Mouse (Mus musculus): ENCODE data around the gene Arih2.
"Not testable (repeated sequence)": the region's sequence is repeated elsewhere in the genome, so short reads cannot be mapped to it uniquely, and the experiment has no call there.

The Arih2 gene

DNA sequence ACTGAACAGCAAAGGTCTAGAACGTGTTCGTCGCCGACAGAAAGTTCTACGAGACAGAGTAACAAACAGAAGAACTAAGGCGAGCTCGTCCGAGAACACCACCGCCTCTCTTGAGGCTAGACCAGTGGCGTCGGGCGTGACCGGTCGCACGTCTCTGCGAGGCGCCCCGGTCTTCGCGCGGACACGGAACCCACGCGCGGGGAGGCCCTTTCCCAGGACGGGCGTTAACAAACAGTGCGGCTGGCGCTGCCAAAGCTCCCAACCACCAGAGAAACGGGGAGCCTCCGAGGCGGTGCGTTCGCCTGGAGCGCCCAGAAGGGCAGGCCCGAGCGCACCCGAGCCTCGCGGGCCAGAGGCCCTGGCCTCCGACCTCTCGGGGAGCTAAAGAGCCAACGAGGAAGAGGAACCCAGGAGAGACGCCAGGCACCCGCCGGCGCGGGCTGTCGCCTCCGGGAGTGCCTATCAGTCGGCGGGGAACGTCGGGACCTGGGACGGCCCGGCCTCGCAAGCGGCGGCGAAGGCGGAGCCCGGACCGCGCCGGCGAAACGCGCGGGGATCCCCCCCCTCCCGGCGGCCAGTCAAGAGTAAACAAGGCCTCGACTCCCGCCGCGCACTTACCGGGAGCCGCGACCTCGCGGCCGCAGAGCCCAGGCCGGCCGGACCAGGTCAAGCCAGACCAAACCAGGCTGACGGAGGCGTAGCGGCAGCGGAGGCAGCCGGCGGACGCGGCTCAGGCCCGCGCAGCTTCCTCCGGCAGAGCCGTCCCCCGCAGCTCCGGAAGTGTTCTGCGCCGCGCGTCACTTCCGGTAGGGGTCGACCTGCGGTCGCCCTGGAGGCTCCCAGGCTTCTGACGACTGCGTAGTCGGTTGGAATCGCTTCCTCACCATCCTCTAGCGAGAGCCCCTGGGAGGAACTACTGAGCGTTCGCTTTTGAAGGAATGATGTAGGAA is at the start of gene Arih2:
Gene Arih2, minus strand, starts transcription at position 776 of the 950 bp plus-strand sequence.
- peak; percentile 93 for DNase-seq (ENCODE audit: low read depth)

DNA sequence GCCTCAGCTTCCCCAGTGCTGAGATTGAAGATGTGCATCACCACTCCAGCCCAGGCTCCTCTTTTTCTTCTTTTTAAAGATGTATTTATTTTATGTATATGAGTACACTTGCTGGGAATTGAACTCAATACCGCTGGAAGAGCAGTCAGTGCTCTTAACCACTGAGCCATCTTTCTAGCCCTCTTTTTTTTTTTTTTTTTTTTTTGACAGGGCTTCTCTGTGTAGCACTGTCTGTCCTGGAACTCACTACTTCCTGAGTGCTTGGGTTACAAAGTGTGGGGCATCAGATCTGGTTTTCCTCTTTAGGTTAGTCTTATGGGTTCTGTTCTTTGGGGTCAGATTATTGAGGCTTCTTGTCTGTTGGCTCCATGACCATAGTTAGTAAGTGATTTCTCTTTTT is 45.3 kb upstream of the Arih2 start:
- DNase-seq (ENCODE audit: low read depth): no peak

DNA sequence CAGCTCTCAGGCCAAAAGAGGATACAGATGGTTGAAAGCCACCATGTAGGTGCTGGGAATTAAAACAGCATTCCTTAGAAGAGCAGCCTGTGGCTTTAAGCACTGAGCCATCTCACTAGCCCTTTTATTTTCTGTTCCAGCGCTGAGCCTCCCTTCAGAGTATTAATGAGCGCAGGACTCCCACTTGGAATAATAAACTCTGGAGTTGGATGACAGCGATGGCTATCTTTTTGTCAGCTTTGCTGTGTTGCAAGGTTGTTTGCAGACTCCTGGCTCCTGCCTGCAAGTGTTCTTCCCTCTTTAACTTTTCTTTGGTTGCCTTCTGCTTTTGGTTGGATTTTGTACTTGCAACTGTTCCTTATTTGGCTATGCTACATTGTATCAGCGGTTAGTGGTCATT is 44.8 kb upstream of the Arih2 start:
- no peak for DNase-seq (ENCODE audit: low read depth)

DNA sequence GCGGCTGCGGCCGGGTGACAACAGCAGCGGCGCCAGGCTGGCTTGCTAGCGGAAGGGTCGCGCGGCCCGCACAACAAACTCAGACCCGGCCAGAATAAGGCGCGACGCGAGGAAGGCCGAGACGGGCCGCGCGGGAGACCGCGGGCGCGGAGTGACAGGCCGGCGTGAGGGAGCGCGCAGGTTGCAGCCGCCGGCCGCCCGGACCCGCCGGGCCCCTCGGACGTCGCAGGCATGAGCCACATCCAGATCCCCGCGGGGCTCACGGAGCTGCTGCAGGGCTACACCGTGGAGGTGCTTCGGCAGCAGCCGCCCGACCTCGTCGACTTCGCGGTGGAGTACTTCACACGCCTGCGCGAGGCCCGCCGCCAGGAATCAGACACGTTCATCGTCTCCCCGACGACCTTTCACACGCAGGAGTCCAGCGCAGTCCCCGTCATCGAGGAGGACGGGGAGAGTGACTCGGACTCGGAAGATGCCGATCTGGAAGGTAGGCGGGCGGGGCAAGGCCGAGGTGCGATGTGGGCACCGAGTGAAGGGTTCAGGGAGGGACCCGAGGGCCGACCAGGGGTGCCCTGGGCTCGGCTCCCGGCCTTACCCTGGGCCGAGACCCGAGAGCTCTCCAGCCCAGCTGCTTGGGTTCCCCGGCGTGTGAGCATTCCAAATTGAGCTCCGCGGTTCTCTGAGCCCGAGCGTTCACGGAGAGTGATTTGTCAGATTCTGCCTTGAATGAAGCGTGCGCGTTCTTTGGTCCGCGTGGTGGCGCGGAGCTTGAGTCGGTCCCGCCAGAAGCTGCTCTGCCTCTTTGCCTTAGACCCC is 43.2 kb upstream of the Arih2 start:
- DNase-seq (ENCODE audit: low read depth): peak; percentile 82

DNA sequence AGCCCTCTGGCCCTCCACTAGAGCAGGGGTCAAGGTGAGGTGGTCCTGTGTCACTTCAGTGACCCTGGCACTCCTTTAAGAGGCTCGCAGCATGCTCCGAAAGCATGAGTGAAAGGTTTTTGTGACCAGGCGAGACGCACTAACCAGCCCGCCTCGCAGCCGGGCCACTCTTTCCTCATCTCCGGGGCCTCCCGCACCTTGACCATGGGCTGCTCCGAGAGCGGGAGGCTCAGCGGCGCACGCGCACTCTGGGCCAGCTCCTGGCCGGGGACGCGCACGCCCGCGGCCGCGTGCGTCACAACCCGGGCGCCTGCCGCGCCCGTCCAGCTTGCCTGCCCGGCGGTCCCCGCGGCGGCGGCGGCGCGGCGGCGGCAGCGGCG is 42.6 kb upstream of the Arih2 start:
- peak; percentile 95 for DNase-seq (ENCODE audit: low read depth)

DNA sequence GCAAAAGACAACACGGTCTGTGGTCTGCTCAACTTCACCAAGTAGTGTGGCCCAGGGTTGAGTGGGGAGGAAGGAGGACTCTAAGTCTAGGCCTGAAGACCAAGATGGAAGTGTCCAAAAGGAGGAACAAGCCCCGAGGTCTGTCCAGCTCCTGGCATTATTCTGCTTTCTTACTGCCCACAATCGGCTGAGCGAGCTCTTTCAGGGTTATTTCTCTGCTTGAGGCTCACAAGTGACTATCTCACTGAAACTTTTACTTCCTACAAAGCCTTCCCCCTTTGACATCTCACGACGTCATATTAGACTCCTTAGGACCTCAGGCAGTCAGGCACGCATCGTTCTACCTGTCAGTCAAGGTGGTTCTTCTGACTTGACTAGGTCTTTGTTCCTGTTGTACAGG is 42.2 kb upstream of the Arih2 start:
- no peak for DNase-seq (ENCODE audit: low read depth)

DNA sequence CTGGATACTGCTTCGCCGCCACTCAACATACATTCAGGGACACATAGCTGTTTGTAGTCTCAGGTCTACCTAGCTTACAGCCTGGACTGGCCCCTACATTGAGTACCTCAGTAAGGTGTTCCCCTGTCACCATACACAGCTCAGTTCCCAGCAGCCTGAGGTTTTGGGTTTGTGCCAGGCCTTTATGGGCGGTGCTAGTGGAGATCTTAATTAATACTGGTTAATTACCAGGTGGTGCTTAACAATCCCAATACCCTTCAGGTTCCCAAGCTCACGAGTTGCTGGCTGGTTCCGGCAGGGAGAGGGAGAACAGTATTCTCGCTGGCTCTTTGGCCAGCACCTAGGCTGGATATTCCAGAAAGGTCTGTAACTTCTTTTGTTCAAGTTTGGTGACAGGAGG is 41.7 kb upstream of the Arih2 start:
- no peak for DNase-seq (ENCODE audit: low read depth)

DNA sequence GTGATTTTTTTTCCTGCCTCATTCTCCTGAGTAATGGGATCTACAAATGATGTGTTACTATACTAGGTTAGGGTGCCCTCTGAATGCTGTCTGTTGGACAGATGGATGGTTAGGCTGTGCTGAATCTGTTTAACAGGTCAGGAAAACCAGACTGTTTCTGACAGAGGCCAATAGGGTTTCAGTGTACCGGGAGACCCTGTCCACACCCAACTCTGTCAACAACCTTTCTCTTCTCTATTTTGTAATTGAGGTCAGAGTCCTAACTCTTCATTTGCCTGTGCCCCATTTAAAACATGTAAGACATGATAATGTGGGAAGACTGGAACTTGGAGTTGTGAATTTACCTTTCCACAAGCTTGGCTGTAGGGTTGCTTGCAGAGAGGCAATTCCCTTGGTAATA is 40.8 kb upstream of the Arih2 start:
- no peak for DNase-seq (ENCODE audit: low read depth)

DNA sequence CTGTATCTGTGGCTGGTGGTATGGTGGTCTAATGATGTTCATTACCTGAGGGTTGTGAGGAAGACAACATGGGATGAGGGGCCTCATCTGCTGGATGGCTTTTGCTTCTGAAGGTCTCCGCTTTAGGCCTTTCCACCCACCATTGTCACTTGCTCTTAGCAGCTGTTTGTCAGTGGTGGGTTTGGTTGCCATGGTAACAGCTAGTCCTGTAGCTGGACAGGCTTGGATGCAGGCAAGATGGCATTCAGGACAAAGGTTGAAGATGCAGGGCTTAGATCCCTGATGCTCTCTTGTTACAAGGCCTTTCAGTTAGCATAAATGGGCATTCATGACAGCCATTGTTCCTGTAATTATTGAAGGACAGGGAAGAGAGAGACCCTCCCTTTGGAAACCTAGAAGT is 39.9 kb upstream of the Arih2 start, which contains the start of gene Prkar2a:
Gene Prkar2a, plus strand, starts transcription at position 209 of the 400 bp plus-strand sequence.
- no peak for DNase-seq (ENCODE audit: low read depth)

DNA sequence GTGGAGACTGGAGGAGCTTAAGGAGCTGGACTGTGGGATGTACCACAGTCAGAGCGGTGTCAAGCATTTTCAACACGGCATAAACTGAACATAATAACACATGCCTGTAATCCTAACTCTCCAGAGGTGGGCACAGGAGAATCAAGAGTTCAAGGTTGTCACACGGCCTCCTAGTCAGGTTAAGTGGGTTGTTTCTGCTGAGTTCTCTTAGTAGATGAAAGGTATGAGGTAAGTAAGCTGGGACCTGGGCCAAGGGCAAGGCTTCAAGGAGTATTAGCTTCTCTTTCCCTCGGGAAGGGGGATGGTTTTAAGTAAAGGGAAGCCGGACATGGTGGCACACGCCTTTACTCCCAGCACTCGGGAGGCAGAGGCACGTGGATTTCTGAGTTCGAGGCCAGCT is 39.3 kb upstream of the Arih2 start:
- no peak for DNase-seq (ENCODE audit: low read depth)

DNA sequence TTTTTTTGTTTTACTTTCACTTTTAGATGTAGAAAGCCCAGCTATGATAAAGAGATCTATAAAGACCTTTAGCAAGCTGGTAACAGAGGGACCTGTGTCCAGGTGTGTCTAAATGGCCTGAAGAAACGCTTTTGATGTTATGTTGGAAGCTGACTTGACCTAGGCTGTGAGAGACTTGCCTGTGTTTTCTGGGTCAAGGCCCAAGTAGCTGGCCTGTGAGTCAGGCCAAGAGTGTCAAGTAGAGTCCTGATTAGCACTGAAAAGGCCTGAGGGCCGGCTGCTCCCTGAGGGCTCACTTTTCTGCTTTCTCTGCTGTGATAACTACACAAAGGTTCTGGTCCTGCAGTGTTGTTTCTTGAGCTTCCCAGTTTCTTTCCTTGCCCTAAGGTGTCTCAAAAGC is 38.5 kb upstream of the Arih2 start:
- DNase-seq (ENCODE audit: low read depth): no peak

DNA sequence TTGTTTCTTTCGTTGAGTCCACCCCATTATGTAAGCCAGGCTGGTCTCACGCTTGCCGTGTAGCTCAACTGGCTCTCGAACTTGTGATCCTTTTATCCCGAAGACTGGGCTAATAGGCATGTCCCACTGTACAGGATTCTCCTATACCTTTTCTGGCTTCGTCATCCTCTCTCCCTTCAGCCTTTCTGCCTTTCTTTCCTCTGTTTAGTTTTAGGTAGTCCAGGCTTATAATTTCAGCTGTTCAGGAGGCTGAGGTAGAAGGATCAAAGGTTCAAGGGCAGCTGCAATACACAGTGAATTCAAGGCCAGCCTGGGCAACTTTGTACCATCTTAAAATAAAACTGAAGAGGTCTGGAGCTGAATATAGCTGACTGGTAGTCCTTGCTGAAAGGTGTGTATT is 38.0 kb upstream of the Arih2 start:
- DNase-seq (ENCODE audit: low read depth): no peak

DNA sequence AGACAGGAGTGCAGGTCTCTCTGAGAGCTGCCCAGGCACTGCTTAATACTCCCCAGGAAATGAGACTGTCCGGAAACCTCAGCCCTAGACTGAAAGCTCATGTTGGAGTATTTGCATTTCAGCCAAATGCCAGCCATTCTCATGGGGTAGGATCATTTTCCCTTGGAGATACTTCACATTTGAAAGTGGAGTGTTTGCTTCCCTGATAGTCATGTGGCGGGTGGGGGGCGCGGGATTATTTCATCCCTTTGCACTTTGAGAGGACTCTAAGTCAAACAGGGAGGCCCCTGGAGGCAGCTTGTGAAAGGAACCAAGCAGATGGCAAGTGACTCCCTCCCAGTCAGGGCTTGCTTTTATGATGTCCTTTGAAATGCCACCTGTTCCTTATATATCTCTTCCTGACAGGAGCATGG is 37.3 kb upstream of the Arih2 start:
- no peak for DNase-seq (ENCODE audit: low read depth)

DNA sequence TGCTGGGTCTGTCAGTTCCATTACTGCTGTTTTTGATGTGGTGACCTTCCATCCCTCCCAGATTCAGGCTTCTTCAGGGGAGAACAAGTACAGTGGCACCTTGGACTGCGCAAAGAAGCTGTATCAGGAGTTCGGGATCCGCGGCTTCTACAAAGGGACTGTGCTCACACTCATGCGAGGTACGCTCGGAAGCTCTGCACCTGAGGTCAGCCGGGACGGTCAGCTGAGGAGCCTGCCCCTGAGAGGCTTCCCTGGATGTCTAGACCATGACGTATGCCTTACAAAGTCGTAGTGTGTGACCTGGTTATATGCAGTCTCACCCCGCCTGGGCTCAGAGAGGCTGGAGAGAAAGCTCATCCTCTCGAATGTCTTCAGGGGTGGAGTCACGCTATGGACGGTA is 30.8 kb upstream of the Arih2 start:
- no peak for DNase-seq (ENCODE audit: low read depth)

DNA sequence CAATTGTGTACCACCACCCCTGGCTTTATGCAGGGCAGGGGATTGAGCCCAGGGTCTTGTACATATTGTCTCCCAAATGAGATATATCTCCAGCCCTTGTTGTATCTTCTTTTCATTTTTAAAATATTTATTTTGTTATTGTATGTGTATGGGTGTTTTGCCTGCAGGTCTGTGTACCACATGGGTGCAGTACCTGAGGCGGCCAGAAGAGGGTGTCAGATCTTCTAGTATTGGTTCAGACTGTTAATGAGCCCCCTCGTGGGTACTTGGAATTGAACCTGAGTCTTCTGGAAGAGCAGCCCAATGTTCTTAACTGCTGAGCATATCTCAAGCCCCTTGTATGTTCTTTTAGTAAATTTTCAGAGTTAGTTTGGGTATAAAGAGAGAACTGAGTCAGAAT is 24.0 kb upstream of the Arih2 start:
- DNase-seq (ENCODE audit: low read depth): peak; percentile 28

DNA sequence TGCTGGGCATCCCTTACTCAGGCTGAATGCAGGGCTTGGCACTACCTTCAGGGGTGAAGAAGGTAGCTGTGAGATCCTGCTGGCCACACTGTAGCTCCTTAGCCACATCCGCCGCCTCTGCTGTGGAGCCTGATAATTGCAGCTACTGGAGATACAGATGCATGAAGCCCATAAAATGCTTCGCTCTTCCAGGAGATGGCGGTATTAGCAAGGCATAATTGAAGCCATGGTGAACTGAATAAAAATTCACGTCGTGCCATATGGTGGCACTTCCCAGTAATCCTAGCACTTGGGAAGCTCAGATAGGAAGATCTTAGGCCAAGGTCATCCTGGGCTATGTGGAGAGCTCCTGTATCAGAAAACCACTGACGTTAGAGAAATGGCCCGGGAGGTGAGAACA is 20.7 kb upstream of the Arih2 start:
- DNase-seq (ENCODE audit: low read depth): no peak

DNA sequence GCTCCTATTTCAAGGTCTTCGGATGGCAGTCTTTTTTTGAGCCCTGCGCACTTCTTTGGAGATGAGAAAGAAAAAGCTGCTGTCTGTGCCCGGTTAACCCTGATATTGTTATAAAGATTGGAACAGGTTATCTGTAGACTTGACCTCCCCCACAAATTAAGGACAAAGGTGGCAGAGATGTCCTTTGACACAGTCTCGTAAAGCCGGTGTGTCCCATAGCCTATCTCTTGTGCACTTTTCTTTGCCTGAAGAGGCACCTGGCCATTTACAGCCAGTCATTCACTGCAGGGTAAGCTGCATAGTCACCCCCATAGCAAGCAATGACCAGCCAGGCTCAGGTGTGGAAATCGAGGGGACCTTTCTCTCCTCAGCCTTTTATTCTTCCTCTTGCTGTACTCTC is 13.5 kb upstream of the Arih2 start:
- no peak for DNase-seq (ENCODE audit: low read depth)

DNA sequence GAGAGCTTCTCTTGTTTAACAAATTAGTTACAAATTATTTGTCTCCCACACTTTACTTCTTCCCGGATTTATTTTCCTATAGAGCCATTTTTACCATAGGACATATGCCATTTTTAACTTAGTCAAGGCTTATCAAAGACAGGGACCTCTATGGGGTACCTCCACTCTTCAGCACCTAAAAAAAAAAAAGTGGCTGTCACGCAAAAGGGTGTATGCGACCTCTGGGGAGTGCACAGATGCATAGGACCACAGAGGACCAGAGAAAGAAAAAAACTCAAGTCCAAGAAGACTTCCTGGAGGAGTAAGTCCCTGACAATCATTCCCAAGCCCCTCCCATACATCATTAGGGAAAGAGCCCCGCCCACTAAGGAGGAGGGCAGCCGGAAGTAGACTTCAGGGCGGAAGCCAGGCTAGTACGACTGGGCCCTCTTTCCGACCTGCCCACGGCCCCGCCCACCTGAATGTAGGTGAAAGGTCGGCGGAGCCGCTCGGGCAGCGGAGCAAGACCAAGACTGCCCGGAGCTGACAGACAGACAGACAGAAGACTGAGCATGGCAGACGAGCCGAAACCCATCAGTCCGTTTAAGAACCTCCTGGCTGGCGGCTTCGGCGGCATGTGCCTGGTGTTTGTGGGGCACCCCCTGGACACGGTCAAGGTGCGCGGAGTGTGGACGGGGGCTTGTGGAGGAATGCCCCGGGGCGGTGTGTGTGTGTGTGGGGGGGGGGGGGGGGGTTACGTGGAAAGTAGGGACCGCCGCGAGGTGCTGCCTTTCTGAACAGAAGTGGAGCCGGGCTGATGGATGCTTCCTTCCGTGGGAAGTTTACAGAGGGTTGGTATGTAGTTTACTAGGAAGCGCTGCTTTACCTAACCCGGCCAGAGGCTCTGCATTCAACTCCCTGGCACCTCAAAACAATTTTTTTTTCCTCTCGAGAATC is 12.8 kb upstream of the Arih2 start, which contains the start of gene Slc25a20:
Gene Slc25a20, plus strand, starts transcription at position 412 of the 936 bp plus-strand sequence.
- peak; percentile 88 for DNase-seq (ENCODE audit: low read depth)

DNA sequence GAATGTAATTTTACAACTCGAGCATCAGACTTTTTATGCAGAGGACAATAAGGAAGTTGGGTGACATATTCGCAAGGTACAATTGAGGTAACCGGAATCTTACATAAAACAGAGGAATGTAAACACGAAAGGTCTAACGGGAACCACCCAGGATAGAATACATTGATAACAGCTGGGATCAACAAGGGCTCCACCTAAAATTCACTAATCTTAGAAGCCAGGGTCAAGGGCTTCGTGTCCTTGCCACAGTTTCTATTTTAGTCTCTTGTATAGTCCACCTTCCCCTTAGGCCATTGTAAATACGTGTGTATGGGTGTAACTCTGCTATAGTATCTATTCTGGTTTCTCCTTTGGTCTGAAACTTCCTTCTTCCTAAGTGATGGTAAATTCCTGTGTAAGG is 6.7 kb upstream of the Arih2 start:
- DNase-seq (ENCODE audit: low read depth): not testable (repeated sequence)

DNA sequence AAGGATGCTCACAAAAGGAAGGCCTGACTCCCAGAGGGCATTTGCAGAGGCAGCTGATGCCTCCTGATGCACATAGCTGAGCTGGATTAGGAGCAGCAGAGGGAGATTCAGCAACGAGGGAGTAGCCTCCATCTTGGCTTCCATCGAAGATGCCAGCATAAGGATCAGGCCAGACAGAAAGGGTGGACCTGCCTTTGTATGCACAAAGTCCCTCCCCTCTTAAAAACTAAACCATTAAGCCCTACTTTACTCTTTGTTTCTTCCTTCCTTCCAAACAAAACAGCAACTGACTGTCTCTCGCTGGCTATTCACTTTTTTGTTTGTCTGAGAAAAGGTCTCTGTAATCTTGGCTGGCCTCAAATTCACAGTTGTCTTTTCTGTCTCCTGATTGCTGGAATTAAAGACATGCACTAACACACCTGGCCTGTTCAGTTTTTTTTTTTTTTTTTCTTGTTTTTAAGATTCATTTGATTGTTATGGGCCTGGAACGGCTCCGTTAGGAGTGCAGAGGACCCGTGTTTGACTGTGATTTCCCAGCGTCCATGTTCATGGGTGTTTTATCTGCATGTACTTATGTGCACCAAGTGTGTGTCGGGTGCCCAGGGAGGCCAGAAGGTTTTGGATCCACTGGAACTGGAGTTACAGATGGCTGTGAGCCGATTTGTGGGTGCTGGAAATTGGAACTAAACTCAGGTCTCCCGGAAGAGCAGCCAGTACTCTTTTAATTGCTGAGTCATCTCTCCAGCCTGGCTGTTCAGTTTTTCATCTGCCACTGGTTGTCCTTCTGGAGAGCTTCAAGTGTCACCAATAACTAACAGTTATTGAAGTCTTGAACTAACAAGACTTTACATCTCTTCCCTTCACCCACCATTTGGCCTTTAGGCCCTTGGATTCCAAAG is 5.6 kb upstream of the Arih2 start:
- DNase-seq (ENCODE audit: low read depth): no peak
